Mouse (Mus musculus): Measurements from ENCODE around the gene Gm5565.

DNA sequence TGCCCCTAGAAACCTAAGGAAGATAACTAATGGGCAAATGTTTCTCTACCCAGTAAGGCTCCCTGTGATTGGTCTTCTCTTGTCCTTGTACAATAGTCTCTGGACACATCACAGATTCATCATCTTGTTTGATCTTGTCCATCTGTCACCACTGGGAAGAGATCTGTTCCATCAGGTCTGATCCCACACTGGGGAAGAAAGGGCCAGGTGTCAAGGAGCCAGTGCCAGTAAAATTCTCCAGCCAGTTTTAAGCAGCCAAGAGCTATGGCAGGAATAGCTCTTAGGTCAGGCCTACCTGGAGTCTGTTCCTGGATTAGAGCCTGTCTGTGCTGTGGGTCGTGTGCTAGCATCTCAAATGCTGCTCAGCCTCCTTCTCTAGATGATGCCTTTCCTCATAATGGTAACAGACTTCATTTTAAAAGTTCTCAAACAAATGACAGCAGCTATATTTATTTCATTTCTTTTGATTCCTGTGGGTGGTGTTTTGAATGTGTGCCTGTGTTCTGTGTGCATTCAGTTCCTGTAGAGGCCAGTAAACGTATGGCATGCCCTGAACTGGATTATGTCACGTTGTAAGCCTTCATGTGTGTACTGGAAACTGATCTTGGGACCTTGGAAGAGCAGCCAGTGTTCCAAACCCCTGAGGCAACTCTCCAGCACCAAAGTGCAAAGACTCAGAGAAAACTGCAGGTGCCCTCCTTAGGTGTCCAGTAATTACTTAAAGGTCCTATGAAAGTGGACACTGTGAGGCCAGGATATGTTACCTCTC is 30.3 kb upstream of the Gm5565 start:
- TF ChIP-seq POLR2A (IDR thresholded peaks at IDR 0.05; ENCODE audit: low read depth, low read length) (no peak), CTCF (IDR thresholded peaks at IDR 0.05; ENCODE audit: extremely low read depth, insufficient read depth, insufficient read length, insufficient replicate concordance) (no peak)
